Mouse (Mus musculus): ENCODE data around the gene Xlr5a. TPM values are rescaled to one million over a fixed set of nuclear protein-coding genes. Genes with fewer than 3 reads are reported as not detected.
"Not testable (repeated sequence)": the region's sequence is repeated elsewhere in the genome, so short reads cannot be mapped to it uniquely, and the experiment has no call there.

Xlr5a gene
- polyA plus RNA-seq, 1 experiment from 2014 or later, result 0.09 TPM

GRCm38 (mm10) chrX:73116747-73117146 lies 176.0 kb downstream of the Xlr5a start, which contains the start of gene Gm14685:
Gene Gm14685, plus strand, starts transcription at chrX:73117047.
- not testable (repeated sequence) for H3K27me3 ChIP-seq; H3K4me1 ChIP-seq; H3K27ac ChIP-seq; ATAC-seq (ENCODE audit: low FRiP score, low read depth); H3K36me3 ChIP-seq; H3K9me3 ChIP-seq; H3K9ac ChIP-seq; H3K4me3 ChIP-seq; H3K4me2 ChIP-seq (replicated peaks)
- whole genome bisulfite sequencing, result no CpG with 5 or more reads among the region's 7 CpGs

DNA sequence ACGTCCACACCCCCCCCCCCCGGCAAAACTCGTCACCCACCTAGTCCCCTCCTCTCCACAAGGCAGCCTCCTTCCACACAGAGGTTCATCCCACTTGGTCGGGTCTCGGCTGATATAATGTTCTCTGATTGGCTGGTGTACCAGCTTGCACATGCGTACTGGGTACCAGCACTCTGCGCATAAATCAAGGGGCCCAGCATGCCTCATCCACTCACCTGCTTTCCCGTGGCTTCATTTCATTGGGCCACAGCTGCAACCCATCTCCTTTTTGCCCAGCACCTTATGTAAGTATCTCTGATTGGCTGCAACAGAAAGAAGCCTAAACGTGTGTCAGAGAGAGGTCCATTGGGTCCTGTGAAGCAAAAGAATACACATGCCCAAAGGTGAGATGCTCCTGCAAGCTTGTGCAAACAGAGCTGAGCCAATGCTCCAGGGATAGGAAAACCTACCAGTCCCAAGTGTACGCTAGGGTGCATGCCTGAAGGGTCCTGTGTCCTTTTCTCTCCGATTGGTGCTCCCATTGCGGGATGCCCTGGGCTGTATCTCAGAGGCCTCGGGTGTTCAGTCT lies 195.8 kb downstream of the Xlr5a start, which contains the start of gene Xlr3a:
TSS of gene Xlr3a (minus strand) at position 155 of the 568 bp plus-strand sequence.
- not testable (repeated sequence) for H3K9ac ChIP-seq; H3K4me2 ChIP-seq (replicated peaks); H3K27ac ChIP-seq; H3K36me3 ChIP-seq; ATAC-seq (ENCODE audit: low FRiP score, low read depth); H3K9me3 ChIP-seq; H3K27me3 ChIP-seq; H3K4me3 ChIP-seq; H3K4me1 ChIP-seq
- WGBS, result 74% methylated on average over 13 of the region's 13 CpGs

GRCm38 (mm10) chrX:73082267-73083055 lies 210.3 kb downstream of the Xlr5a start, which contains the start of gene Xlr4a:
Gene Xlr4a, minus strand, starts transcription at chrX:73082478.
- H3K27me3 ChIP-seq; ATAC-seq (ENCODE audit: low FRiP score, low read depth); H3K36me3 ChIP-seq; H3K9ac ChIP-seq; H3K4me1 ChIP-seq; H3K27ac ChIP-seq; H3K4me3 ChIP-seq; H3K9me3 ChIP-seq; H3K4me2 ChIP-seq (replicated peaks): not testable (repeated sequence)
- 80% methylated on average over 19 of the region's 19 CpGs for WGBS

GRCm38 (mm10) chrX:73066765-73067312 lies 225.9 kb downstream of the Xlr5a start:
- WGBS, result no CpG with 5 or more reads among the region's 5 CpGs
- not testable (repeated sequence) for ATAC-seq (ENCODE audit: low FRiP score, low read depth)
- peaks cover 16% of the 10 kb centered on the region; the same call in 1 of the 2 replicates for H3K27me3 ChIP-seq

DNA sequence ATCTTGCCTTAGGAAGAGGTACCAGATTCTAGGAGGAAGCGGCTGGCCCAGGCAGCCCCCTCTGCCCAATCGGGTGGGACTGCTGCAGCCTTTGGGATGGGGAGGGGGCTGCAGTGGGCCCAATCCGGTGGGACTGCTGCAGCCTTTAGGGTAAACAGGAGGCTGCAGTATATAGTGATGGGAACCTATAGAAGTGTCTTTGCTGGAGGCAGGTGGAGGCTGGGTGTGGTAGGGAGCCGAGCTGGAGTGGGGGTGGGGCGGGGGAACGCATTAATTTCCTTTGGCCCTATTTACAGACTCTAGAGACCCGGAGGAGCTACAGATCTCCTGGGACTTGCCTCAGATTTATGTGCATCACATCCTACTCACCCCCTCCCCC lies 228.4 kb downstream of the Xlr5a start, which contains the start of gene Pnma3:
TSS of gene Pnma3 (plus strand) at position 373 of the 379 bp plus-strand sequence.
- Histone ChIP-seq H3K4me3 (peak within 1 kb of the TSS; percentile 27), H3K36me3 (no peaks in the 10 kb centered on the region), H3K27ac (no peak within 1 kb of the TSS), H3K9me3 (no peaks in the 10 kb centered on the region), H3K27me3 (peaks cover 16% of the 10 kb centered on the region; the same call in 1 of the 2 replicates), H3K4me1 (no peaks in the 10 kb centered on the region), H3K4me2 (replicated peaks) (peak within 1 kb of the TSS; percentile 59), H3K9ac (peak within 1 kb of the TSS; percentile 51; the same call in 1 of the 2 replicates)
- ATAC-seq (ENCODE audit: low FRiP score, low read depth), result no peak
- 22% methylated on average over 7 of the region's 7 CpGs for WGBS

More at GRCm38 (mm10) chrX:73066765-73067312, 225.9 kb downstream of the Xlr5a start:
- not testable (repeated sequence) for H3K4me1 ChIP-seq; H3K27ac ChIP-seq; H3K4me3 ChIP-seq; H3K9ac ChIP-seq; H3K9me3 ChIP-seq; H3K36me3 ChIP-seq; H3K4me2 ChIP-seq (replicated peaks)

DNA sequence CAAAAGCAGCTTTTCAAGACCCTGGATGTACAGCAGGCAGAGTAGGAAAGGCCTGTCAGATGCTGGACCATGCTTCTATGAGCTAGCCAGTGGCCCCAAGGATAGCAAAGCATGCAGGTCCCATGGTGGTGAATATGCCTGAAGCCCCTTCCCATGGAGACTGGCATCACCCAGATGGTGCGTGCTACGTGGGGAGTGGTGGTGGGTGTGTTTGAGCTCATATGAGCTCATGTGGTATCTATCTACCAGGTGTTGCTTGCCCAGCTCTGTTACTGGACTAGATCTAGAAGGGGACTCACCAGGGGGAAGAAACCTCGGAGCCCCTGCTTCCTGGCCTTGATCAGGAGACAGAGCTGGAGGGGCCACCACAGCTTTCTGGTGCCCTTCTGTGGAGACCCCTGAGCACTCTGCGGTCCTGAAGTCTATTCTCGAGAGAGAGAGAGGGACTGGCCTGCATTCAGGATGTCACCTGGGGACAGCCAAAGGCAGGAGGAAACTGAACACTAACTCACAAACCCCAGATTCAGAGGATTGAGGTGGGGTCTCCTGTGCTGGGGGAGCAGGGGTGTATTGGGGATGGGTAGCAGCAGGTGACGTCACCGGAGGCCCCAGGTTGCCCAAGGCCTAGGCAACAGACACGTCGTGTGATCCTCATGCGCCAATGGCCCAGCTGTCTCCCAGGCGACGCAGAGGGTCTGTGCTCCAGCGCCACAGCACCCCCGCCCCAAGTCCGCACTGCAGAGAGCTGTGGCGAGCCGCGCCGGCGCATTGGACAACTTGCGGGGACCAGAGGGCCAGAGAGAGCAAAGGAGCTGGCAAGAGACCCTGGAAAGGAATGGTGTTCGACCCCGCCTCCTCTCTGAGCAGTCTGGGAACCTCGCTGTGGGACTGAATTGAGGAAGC lies 229.0 kb downstream of the Xlr5a start:
- H3K4me2 ChIP-seq (replicated peaks), result peak overlapping the region; percentile 59
- H3K27ac ChIP-seq, result no peak overlapping the region
- ATAC-seq (ENCODE audit: low FRiP score, low read depth), result no peak
- no peaks in the 10 kb centered on the region for H3K4me1 ChIP-seq
- peak overlapping the region; percentile 27 for H3K4me3 ChIP-seq
- H3K9ac ChIP-seq, result peak overlapping the region; percentile 51; the same call in 1 of the 2 replicates
- no peaks in the 10 kb centered on the region for H3K36me3 ChIP-seq
- peaks cover 16% of the 10 kb centered on the region; the same call in 1 of the 2 replicates for H3K27me3 ChIP-seq
- WGBS, result 38% methylated on average over 24 of the region's 24 CpGs
- no peaks in the 10 kb centered on the region for H3K9me3 ChIP-seq

- no peak overlapping the region for H3K4me2 ChIP-seq (replicated peaks)
- H3K27me3 ChIP-seq, result peaks cover 16% of the 10 kb centered on the region; the same call in 1 of the 2 replicates
- no peak overlapping the region for H3K4me3 ChIP-seq
- WGBS, result 51% methylated on average over 5 of the region's 5 CpGs
- ATAC-seq (ENCODE audit: low FRiP score, low read depth), result no peak
- no peak overlapping the region for H3K9ac ChIP-seq
- no peaks in the 10 kb centered on the region for H3K36me3 ChIP-seq
- H3K9me3 ChIP-seq, result no peaks in the 10 kb centered on the region
- no peaks in the 10 kb centered on the region for H3K4me1 ChIP-seq
- no peak overlapping the region for H3K27ac ChIP-seq
Measured at GRCm38 (mm10) chrX:73062323-73062722, 230.5 kb downstream of the Xlr5a start.

DNA sequence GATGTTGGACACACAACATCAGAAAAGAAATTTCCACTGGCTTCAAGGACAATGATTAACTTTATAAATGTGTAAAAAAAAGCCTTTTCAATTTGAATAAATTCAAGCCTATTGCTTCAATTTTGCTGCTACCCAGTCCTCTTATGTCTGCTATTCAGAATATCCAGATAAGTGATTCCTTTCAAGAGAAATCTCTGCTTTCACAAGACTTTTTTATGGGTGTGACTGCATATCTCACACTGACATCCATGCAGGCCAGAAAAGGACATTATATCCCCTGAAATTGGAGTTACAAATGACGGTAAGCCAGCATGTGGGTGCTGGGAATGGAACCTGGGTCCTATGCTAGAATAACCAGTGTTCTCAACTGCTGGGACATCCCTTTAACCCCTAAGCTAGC lies 231.2 kb downstream of the Xlr5a start:
- H3K27me3 ChIP-seq, result peaks cover 16% of the 10 kb centered on the region; the same call in 1 of the 2 replicates
- no peaks in the 10 kb centered on the region for H3K36me3 ChIP-seq
- ATAC-seq (ENCODE audit: low FRiP score, low read depth), result no peak
- WGBS, result 81% methylated on average over 1 of the region's 1 CpGs
- H3K9ac ChIP-seq, result no peak overlapping the region
- no peak overlapping the region for H3K27ac ChIP-seq
- H3K4me1 ChIP-seq, result no peaks in the 10 kb centered on the region
- no peak overlapping the region for H3K4me3 ChIP-seq
- H3K4me2 ChIP-seq (replicated peaks), result no peak overlapping the region
- no peaks in the 10 kb centered on the region for H3K9me3 ChIP-seq

Other genes starting within 250 kb of the Xlr5a start
- gene Pnma3, start 228.2 kb downstream of the Xlr5a start, polyA plus RNA-seq (2015; fragmentation: Nextera tagmentation; extraction: Ambion mirVana), result 0.29 and 0.32 TPM in 2 replicates
- 0.65 and 1.2 TPM in 2 replicates for gene Xlr4a, start 210.5 kb downstream of the Xlr5a start, polyA plus RNA-seq (2015; fragmentation: Nextera tagmentation; extraction: Ambion mirVana)
- gene Xlr3a, start 195.9 kb downstream of the Xlr5a start, polyA plus RNA-seq (2015; fragmentation: Nextera tagmentation; extraction: Ambion mirVana), result 2.4 and 2.8 TPM in 2 replicates
- gene Gm14685, start 175.9 kb downstream of the Xlr5a start, polyA plus RNA-seq (2015; fragmentation: Nextera tagmentation; extraction: Ambion mirVana), result 0.06 and 0.10 TPM in 2 replicates
- gene Xlr5b, start 144.2 kb downstream of the Xlr5a start, polyA plus RNA-seq (2015; fragmentation: Nextera tagmentation; extraction: Ambion mirVana), result not detected in 2 replicates
- gene DXBay18, start 143.5 kb downstream of the Xlr5a start, polyA plus RNA-seq (2015; fragmentation: Nextera tagmentation; extraction: Ambion mirVana), result not detected in 2 replicates
- not detected in 2 replicates for gene Spin2d, start 116.0 kb downstream of the Xlr5a start, polyA plus RNA-seq (2015; fragmentation: Nextera tagmentation; extraction: Ambion mirVana)
- 14.1 and 18.5 TPM in 2 replicates for gene Xlr3b, start 100.8 kb downstream of the Xlr5a start, polyA plus RNA-seq (2015; fragmentation: Nextera tagmentation; extraction: Ambion mirVana)
- gene Xlr4b, start 78.6 kb downstream of the Xlr5a start, polyA plus RNA-seq (2015; fragmentation: Nextera tagmentation; extraction: Ambion mirVana), result 0.56 and 1.2 TPM in 2 replicates
- gene F8a, start 64.7 kb downstream of the Xlr5a start, polyA plus RNA-seq (2015; fragmentation: Nextera tagmentation; extraction: Ambion mirVana), result 10.9 and 12.1 TPM in 2 replicates
- gene Xlr4c, start 49.8 kb downstream of the Xlr5a start, polyA plus RNA-seq (2015; fragmentation: Nextera tagmentation; extraction: Ambion mirVana), result not detected in 2 replicates
- 0.13 and 0.51 TPM in 2 replicates for gene Xlr3c, start 27.6 kb downstream of the Xlr5a start, polyA plus RNA-seq (2015; fragmentation: Nextera tagmentation; extraction: Ambion mirVana)
- gene Xlr5c, start within 50 bp of the Xlr5a start, polyA plus RNA-seq (2015; fragmentation: Nextera tagmentation; extraction: Ambion mirVana), result not detected in 2 replicates
- not detected in 2 replicates for gene Gm45015, start 43.9 kb upstream of the Xlr5a start, polyA plus RNA-seq (2015; fragmentation: Nextera tagmentation; extraction: Ambion mirVana)
- gene Zfp275, start 49.6 kb upstream of the Xlr5a start, polyA plus RNA-seq (2015; fragmentation: Nextera tagmentation; extraction: Ambion mirVana), result 19.6 and 23.3 TPM in 2 replicates
- gene Gm18336, start 105.8 kb upstream of the Xlr5a start, polyA plus RNA-seq (2015; fragmentation: Nextera tagmentation; extraction: Ambion mirVana), result not detected in 2 replicates
- gene Zfp92, start 118.1 kb upstream of the Xlr5a start, polyA plus RNA-seq (2015; fragmentation: Nextera tagmentation; extraction: Ambion mirVana), result 0.27 and 0.37 TPM in 2 replicates
- not detected in 2 replicates for gene Trex2, start 142.4 kb upstream of the Xlr5a start, polyA plus RNA-seq (2015; fragmentation: Nextera tagmentation; extraction: Ambion mirVana)
- 77.0 and 85.2 TPM in 2 replicates for gene Haus7, start 166.1 kb upstream of the Xlr5a start, polyA plus RNA-seq (2015; fragmentation: Nextera tagmentation; extraction: Ambion mirVana)
- 67.7 and 68.8 TPM in 2 replicates for gene Bgn, start 190.6 kb upstream of the Xlr5a start, polyA plus RNA-seq (2015; fragmentation: Nextera tagmentation; extraction: Ambion mirVana)
- 0.24 and 0.31 TPM in 2 replicates for gene Atp2b3, start 210.1 kb upstream of the Xlr5a start, polyA plus RNA-seq (2015; fragmentation: Nextera tagmentation; extraction: Ambion mirVana)

All from limb, embryonic 13.5 days (tissue).